8 mouse cellular contexts compared by ENCODE assay signal in genomic region chr5:137785164-137786031, GRCm38 (mm10). TPM values are rescaled to one million over a fixed set of nuclear protein-coding genes. Genes with fewer than 3 reads are reported as not detected.
A peak's percentile ranks its signal among the peaks of the same experiment; 100 is the strongest.
DNase-seq lines count a peak whose midpoint lies in the region; ATAC-seq and TF ChIP-seq lines count a peak whose summit lies in the region.

No protein-coding gene starts in this region.

- intact Hi-C loops in heart, postnatal 25 days (cut with DNase I) = loop anchor here (5.0 kb wide), 1 partner anchor 382 kb away; no protein-coding TSS in a partner anchor

- peaks cover 48% of the 10 kb centered on the region for H3K36me3 ChIP-seq in heart, embryonic 10.5 days
- peaks cover 37% of the 10 kb centered on the region for H3K36me3 ChIP-seq in ES-Bruce4 (ENCODE audit: control insufficient read depth, insufficient read depth, low read length, poor library complexity, severe bottlenecking)
- H3K36me3 ChIP-seq in embryonic facial prominence, embryonic 12.5 days = peaks cover 46% of the 10 kb centered on the region
- peaks cover 40% of the 10 kb centered on the region for H3K36me3 ChIP-seq in heart, postnatal 0 days (replicated peaks; ENCODE audit: control insufficient read depth, insufficient read depth, low read length)
- peaks cover 49% of the 10 kb centered on the region for H3K36me3 ChIP-seq in limb, embryonic 10.5 days
- peaks cover 34% of the 10 kb centered on the region for H3K36me3 ChIP-seq in midbrain, embryonic 11.5 days (ENCODE audit: control insufficient read depth, insufficient read depth, low read length)

- 3% methylated on average over 56 of the region's 62 CpGs for WGBS in heart, embryonic 10.5 days
- WGBS in embryonic facial prominence, embryonic 12.5 days = 5% methylated on average over 61 of the region's 62 CpGs
- 3% methylated on average over 60 of the region's 62 CpGs for WGBS in heart, postnatal 0 days
- 6% methylated on average over 61 of the region's 62 CpGs for WGBS in limb, embryonic 10.5 days
- WGBS in midbrain, embryonic 11.5 days = 5% methylated on average over 62 of the region's 62 CpGs

- no peak for TF ChIP-seq EP300 in ES-Bruce4 (IDR thresholded peaks at IDR 0.05; ENCODE audit: insufficient read depth, low read depth, low read length)
- no peak for TF ChIP-seq EP300 in heart, postnatal 0 days (IDR thresholded peaks at IDR 0.05; ENCODE audit: low read depth)

- TF ChIP-seq POLR2A in ES-Bruce4 (IDR thresholded peaks at IDR 0.05; ENCODE audit: insufficient read depth, low read length) = no peak

- no peaks in the 10 kb centered on the region for H3K9me3 ChIP-seq in heart, embryonic 10.5 days
- H3K9me3 ChIP-seq in ES-Bruce4 (replicated peaks; ENCODE audit: control insufficient read depth, insufficient read depth, low read length, poor library complexity, severe bottlenecking) = no peaks in the 10 kb centered on the region
- H3K9me3 ChIP-seq in embryonic facial prominence, embryonic 12.5 days = no peaks in the 10 kb centered on the region
- no peaks in the 10 kb centered on the region for H3K9me3 ChIP-seq in heart, postnatal 0 days (replicated peaks; ENCODE audit: control insufficient read depth, low read length)
- no peaks in the 10 kb centered on the region for H3K9me3 ChIP-seq in limb, embryonic 10.5 days (replicated peaks)
- H3K9me3 ChIP-seq in midbrain, embryonic 11.5 days (ENCODE audit: control insufficient read depth, low read length) = peaks cover 2% of the 10 kb centered on the region; the same call in 1 of the 2 replicates

- no peak for TF ChIP-seq CTCF in ES-Bruce4 (IDR thresholded peaks at IDR 0.05; ENCODE audit: low read depth, low read length)
- no peak for TF ChIP-seq CTCF in heart, postnatal 0 days (IDR thresholded peaks at IDR 0.05; ENCODE audit: low read depth)

- peak overlapping the region; percentile 93 for H3K4me2 ChIP-seq in embryonic facial prominence, embryonic 12.5 days (replicated peaks)
- H3K4me2 ChIP-seq in heart, postnatal 0 days (ENCODE audit: low read depth, low read length) = peak overlapping the region; percentile 98
- peak overlapping the region; percentile 91 for H3K4me2 ChIP-seq in midbrain, embryonic 11.5 days

- H3K4me1 ChIP-seq in heart, embryonic 10.5 days = peaks cover 32% of the 10 kb centered on the region
- no peaks in the 10 kb centered on the region for H3K4me1 ChIP-seq in ES-Bruce4 (ENCODE audit: control insufficient read depth, insufficient read depth, low read length)
- H3K4me1 ChIP-seq in embryonic facial prominence, embryonic 12.5 days = peaks cover 29% of the 10 kb centered on the region
- peaks cover 27% of the 10 kb centered on the region for H3K4me1 ChIP-seq in heart, postnatal 0 days (ENCODE audit: control insufficient read depth, insufficient read depth)
- H3K4me1 ChIP-seq in limb, embryonic 10.5 days = peaks cover 44% of the 10 kb centered on the region
- peaks cover 30% of the 10 kb centered on the region for H3K4me1 ChIP-seq in midbrain, embryonic 11.5 days (ENCODE audit: control insufficient read depth, insufficient read depth, low read length)

- ATAC-seq in embryonic facial prominence, embryonic 12.5 days (ENCODE audit: insufficient number of reproducible peaks, insufficient read depth, low FRiP score, low TSS enrichment) = peak; percentile 11
- 0 out of 2 replicates have a peak, but pooled peaks have one; percentile 1 for ATAC-seq in heart, postnatal 0 days (ENCODE audit: insufficient read depth, low read depth)
- peak; percentile 25 for ATAC-seq in midbrain, embryonic 11.5 days (ENCODE audit: low FRiP score)

- H3K27me3 ChIP-seq in heart, embryonic 10.5 days (ENCODE audit: insufficient read depth, poor library complexity, severe bottlenecking) = peaks cover 4% of the 10 kb centered on the region; the same call in 1 of the 2 replicates
- no peaks in the 10 kb centered on the region for H3K27me3 ChIP-seq in ES-Bruce4 (ENCODE audit: control insufficient read depth, insufficient read depth, low read length, poor library complexity, severe bottlenecking)
- no peaks in the 10 kb centered on the region for H3K27me3 ChIP-seq in embryonic facial prominence, embryonic 12.5 days
- H3K27me3 ChIP-seq in heart, postnatal 0 days (ENCODE audit: control insufficient read depth, insufficient read depth, low read length) = no peaks in the 10 kb centered on the region
- H3K27me3 ChIP-seq in limb, embryonic 10.5 days (ENCODE audit: low read depth, poor library complexity, severe bottlenecking) = peaks cover 15% of the 10 kb centered on the region
- peaks cover 2% of the 10 kb centered on the region; the same call in 1 of the 2 replicates for H3K27me3 ChIP-seq in midbrain, embryonic 11.5 days (ENCODE audit: control insufficient read depth, insufficient read depth, low read length)

- DNase-seq in heart, embryonic 10.5 days (ENCODE audit: low spot score) = peak; percentile 85
- no peak for DNase-seq in heart, postnatal 25 days (ENCODE audit: low spot score)
- DNase-seq in heart, postnatal 0 days (ENCODE audit: low spot score) = no peak
- DNase-seq in limb, embryonic 10.5 days (ENCODE audit: low spot score) = peak; percentile 55
- peak; percentile 89 for DNase-seq in midbrain, embryonic 11.5 days (ENCODE audit: low spot score, missing footprints)
- DNase-seq in yolk sac, embryonic 10.5 days (ENCODE audit: low spot score) = peak; percentile 47

- H3K9ac ChIP-seq in ES-Bruce4 (ENCODE audit: low read depth, poor library complexity, severe bottlenecking) = peak overlapping the region; percentile 97
- H3K9ac ChIP-seq in embryonic facial prominence, embryonic 12.5 days = peak overlapping the region; percentile 93
- H3K9ac ChIP-seq in heart, postnatal 0 days (replicated peaks; ENCODE audit: low read depth, low read length) = peak overlapping the region; percentile 93
- peak overlapping the region; percentile 95 for H3K9ac ChIP-seq in midbrain, embryonic 11.5 days (ENCODE audit: low read length)

- peak overlapping the region; percentile 98 for H3K27ac ChIP-seq in heart, embryonic 10.5 days
- H3K27ac ChIP-seq in ES-Bruce4 (ENCODE audit: insufficient read depth, low read length) = peak overlapping the region; percentile 80
- H3K27ac ChIP-seq in embryonic facial prominence, embryonic 12.5 days = peak overlapping the region; percentile 98
- H3K27ac ChIP-seq in heart, postnatal 0 days (ENCODE audit: low read depth) = peak overlapping the region; percentile 100
- peak overlapping the region; percentile 97 for H3K27ac ChIP-seq in limb, embryonic 10.5 days
- H3K27ac ChIP-seq in midbrain, embryonic 11.5 days (ENCODE audit: low read depth, low read length) = peak overlapping the region; percentile 97

- peak overlapping the region; percentile 89 for H3K4me3 ChIP-seq in heart, embryonic 10.5 days
- H3K4me3 ChIP-seq in ES-Bruce4 (ENCODE audit: low read depth, low read length) = peak overlapping the region; percentile 80
- H3K4me3 ChIP-seq in embryonic facial prominence, embryonic 12.5 days = peak overlapping the region; percentile 68
- H3K4me3 ChIP-seq in heart, postnatal 0 days (ENCODE audit: low read depth, low read length) = peak overlapping the region; percentile 95
- H3K4me3 ChIP-seq in limb, embryonic 10.5 days = peak overlapping the region; percentile 91
- peak overlapping the region; percentile 84 for H3K4me3 ChIP-seq in midbrain, embryonic 11.5 days (ENCODE audit: low read depth, low read length)

RNA-seq across cellular contexts. Expression of gene Mepce, which starts 2.1 kb away (rescaled TPM):
- polyA plus RNA-seq in heart, embryonic 10.5 days (2016; fragmentation: Nextera tagmentation; extraction: Ambion mirVana) = 7.1 and 10.4 TPM in 2 replicates
- 10 to 100 TPM; 20.6 to 29.3 TPM for total RNA-seq in heart, postnatal 25 days (2021)
- polyA plus RNA-seq in ES-Bruce4 (2011; ENCODE audit: insufficient read depth, insufficient read length, low read depth, missing spikeins) = 21.6 and 24.8 TPM in 2 replicates
- 14.5 and 15.8 TPM in 2 replicates for polyA plus RNA-seq in embryonic facial prominence, embryonic 12.5 days (2016; fragmentation: Nextera tagmentation; extraction: Ambion mirVana)
- 18.0 and 19.6 TPM in 2 replicates for total RNA-seq in heart, postnatal 0 days (2014; rRNA removed; ENCODE audit: low replicate concordance)
- polyA plus RNA-seq in heart, postnatal 0 days (2015; fragmentation: Nextera tagmentation; extraction: Ambion mirVana) = 5.0 and 5.4 TPM in 2 replicates
- polyA plus RNA-seq in limb, embryonic 10.5 days (2016; fragmentation: Nextera tagmentation; extraction: Ambion mirVana) = 11.3 and 11.8 TPM in 2 replicates
- 11.4 and 11.5 TPM in 2 replicates for polyA plus RNA-seq in midbrain, embryonic 11.5 days (2014; fragmentation: Nextera tagmentation; extraction: Ambion mirVana)

RNA-seq across cellular contexts. Expression of gene Zcwpw1, which starts 2.2 kb away (rescaled TPM):
- polyA plus RNA-seq in heart, embryonic 10.5 days (2016; fragmentation: Nextera tagmentation; extraction: Ambion mirVana) = 10.0 and 12.5 TPM in 2 replicates
- under 1 TPM; 0.57 to 0.89 TPM for total RNA-seq in heart, postnatal 25 days (2021)
- polyA plus RNA-seq in ES-Bruce4 (2011; ENCODE audit: insufficient read depth, insufficient read length, low read depth, missing spikeins) = 15.0 and 15.5 TPM in 2 replicates
- 38.2 and 39.3 TPM in 2 replicates for polyA plus RNA-seq in embryonic facial prominence, embryonic 12.5 days (2016; fragmentation: Nextera tagmentation; extraction: Ambion mirVana)
- 1.4 and 8.7 TPM in 2 replicates for total RNA-seq in heart, postnatal 0 days (2014; rRNA removed; ENCODE audit: low replicate concordance)
- polyA plus RNA-seq in heart, postnatal 0 days (2015; fragmentation: Nextera tagmentation; extraction: Ambion mirVana) = 2.2 and 3.6 TPM in 2 replicates
- 8.4 and 15.8 TPM in 2 replicates for polyA plus RNA-seq in limb, embryonic 10.5 days (2016; fragmentation: Nextera tagmentation; extraction: Ambion mirVana)
- 11.4 and 14.8 TPM in 2 replicates for polyA plus RNA-seq in midbrain, embryonic 11.5 days (2014; fragmentation: Nextera tagmentation; extraction: Ambion mirVana)

RNA-seq across cellular contexts. Expression of gene Ppp1r35, which starts 6.7 kb away (rescaled TPM):
- polyA plus RNA-seq in heart, embryonic 10.5 days (2016; fragmentation: Nextera tagmentation; extraction: Ambion mirVana) = 31.3 and 49.2 TPM in 2 replicates
- 10 to 100 TPM; 11.1 to 13.4 TPM for total RNA-seq in heart, postnatal 25 days (2021)
- 30.3 and 35.4 TPM in 2 replicates for polyA plus RNA-seq in ES-Bruce4 (2011; ENCODE audit: insufficient read depth, insufficient read length, low read depth, missing spikeins)
- polyA plus RNA-seq in embryonic facial prominence, embryonic 12.5 days (2016; fragmentation: Nextera tagmentation; extraction: Ambion mirVana) = 51.3 and 51.9 TPM in 2 replicates
- total RNA-seq in heart, postnatal 0 days (2014; rRNA removed; ENCODE audit: low replicate concordance) = 24.0 and 24.5 TPM in 2 replicates
- 10.4 and 15.4 TPM in 2 replicates for polyA plus RNA-seq in heart, postnatal 0 days (2015; fragmentation: Nextera tagmentation; extraction: Ambion mirVana)
- polyA plus RNA-seq in limb, embryonic 10.5 days (2016; fragmentation: Nextera tagmentation; extraction: Ambion mirVana) = 47.0 and 49.5 TPM in 2 replicates
- 73.3 and 83.1 TPM in 2 replicates for polyA plus RNA-seq in midbrain, embryonic 11.5 days (2014; fragmentation: Nextera tagmentation; extraction: Ambion mirVana)

RNA-seq across cellular contexts. Expression of gene Tsc22d4, which starts 39.9 kb away (rescaled TPM):
- 147 and 165 TPM in 2 replicates for polyA plus RNA-seq in heart, embryonic 10.5 days (2016; fragmentation: Nextera tagmentation; extraction: Ambion mirVana)
- 100 to 1,000 TPM; 282 to 288 TPM for total RNA-seq in heart, postnatal 25 days (2021)
- polyA plus RNA-seq in ES-Bruce4 (2011; ENCODE audit: insufficient read depth, insufficient read length, low read depth, missing spikeins) = 47.7 and 53.3 TPM in 2 replicates
- polyA plus RNA-seq in embryonic facial prominence, embryonic 12.5 days (2016; fragmentation: Nextera tagmentation; extraction: Ambion mirVana) = 129 and 133 TPM in 2 replicates
- 167 and 192 TPM in 2 replicates for total RNA-seq in heart, postnatal 0 days (2014; rRNA removed; ENCODE audit: low replicate concordance)
- polyA plus RNA-seq in heart, postnatal 0 days (2015; fragmentation: Nextera tagmentation; extraction: Ambion mirVana) = 221 and 232 TPM in 2 replicates
- 78.1 and 99.5 TPM in 2 replicates for polyA plus RNA-seq in limb, embryonic 10.5 days (2016; fragmentation: Nextera tagmentation; extraction: Ambion mirVana)
- polyA plus RNA-seq in midbrain, embryonic 11.5 days (2014; fragmentation: Nextera tagmentation; extraction: Ambion mirVana) = 47.0 and 62.9 TPM in 2 replicates

RNA-seq across cellular contexts. Expression of gene Nyap1, which starts 44.0 kb away (rescaled TPM):
- polyA plus RNA-seq in heart, embryonic 10.5 days (2016; fragmentation: Nextera tagmentation; extraction: Ambion mirVana) = 1.4 TPM in 2 replicates
- under 1 TPM; 0.98 to 0.99 TPM for total RNA-seq in heart, postnatal 25 days (2021)
- polyA plus RNA-seq in ES-Bruce4 (2011; ENCODE audit: insufficient read depth, insufficient read length, low read depth, missing spikeins) = 12.4 and 13.0 TPM in 2 replicates
- polyA plus RNA-seq in embryonic facial prominence, embryonic 12.5 days (2016; fragmentation: Nextera tagmentation; extraction: Ambion mirVana) = 3.7 and 4.6 TPM in 2 replicates
- total RNA-seq in heart, postnatal 0 days (2014; rRNA removed; ENCODE audit: low replicate concordance) = 1.3 and 5.8 TPM in 2 replicates
- polyA plus RNA-seq in heart, postnatal 0 days (2015; fragmentation: Nextera tagmentation; extraction: Ambion mirVana) = 0.56 and 0.65 TPM in 2 replicates
- polyA plus RNA-seq in limb, embryonic 10.5 days (2016; fragmentation: Nextera tagmentation; extraction: Ambion mirVana) = 1.1 and 2.5 TPM in 2 replicates
- polyA plus RNA-seq in midbrain, embryonic 11.5 days (2014; fragmentation: Nextera tagmentation; extraction: Ambion mirVana) = 4.8 TPM in 2 replicates

Comparison
In these comparisons a context has a peak if more than half of its experiments do, and no peak if none do; other contexts are left out.
1. DNase-seq: peak in heart, embryonic 10.5 days (single experiment), limb, embryonic 10.5 days (single experiment), midbrain, embryonic 11.5 days (single experiment) and yolk sac, embryonic 10.5 days (single experiment); none in heart, postnatal 25 days (single experiment) and heart, postnatal 0 days (single experiment).
2. Peak in every context shown above with its lines, with median percentiles within 50 percentile points of each other: H3K27ac ChIP-seq, H3K4me3 ChIP-seq, H3K9ac ChIP-seq, ATAC-seq and H3K4me2 ChIP-seq.